Mouse (Mus musculus) olfactory bulb, adult 2 months (tissue): ENCODE data around the gene Chtop. TPM values are rescaled to one million over a fixed set of nuclear protein-coding genes. Genes with fewer than 3 reads are reported as not detected.

Experiments used
- H3K27ac ChIP-seq: fragments of 200-500 bp; 2 replicates; pipeline ENCODE4 v1.5.1; 2012; ENCODE audit warnings: low read depth, low read length; ENCODE audit not compliant: insufficient read depth
- H3K4me1 ChIP-seq: fragments of 200-500 bp; 2 replicates; pipeline ENCODE4 v1.6.1; 2012; ENCODE audit warnings: low read length; ENCODE audit not compliant: control insufficient read depth, insufficient read depth
- H3K4me3 ChIP-seq: fragments of 200-500 bp; 2 replicates; pipeline ENCODE4 v1.5.1; 2012; ENCODE audit warnings: mild to moderate bottlenecking, low read depth, low read length, moderate library complexity; ENCODE audit not compliant: insufficient read depth
- CTCF ChIP-seq: fragments of 200-500 bp; IDR thresholded peaks from 2 replicates; pipeline ENCODE4 v1.5.1; 2012; ENCODE audit warnings: low read depth, mild to moderate bottlenecking, low read length, moderate library complexity; ENCODE audit not compliant: insufficient read depth
- POLR2A ChIP-seq: fragments of 200-500 bp; IDR thresholded peaks from 2 replicates; pipeline ENCODE4 v1.6.1; 2012; ENCODE audit warnings: mild to moderate bottlenecking, low read depth, low read length, moderate library complexity; ENCODE audit not compliant: insufficient read depth
- WGBS: fragments of 180-500 bp; shearing (Covaris S2); methylation state at CpG from one replicate; pipeline ENCODE4 v1.1.7; 2018; 5-methylcytosine and 5-hydroxymethylcytosine counted together
- polyA plus RNA-seq: library from polyadenylated mRNA; stranded (reverse); fragments of >200 nt; gene quantifications from 2 replicates; pipeline ENCODE4 v1.2.4, GENCODE M21; 2012; ENCODE audit warnings: low replicate concordance; ENCODE audit not compliant: missing spikeins, insufficient read depth, insufficient read length

Gene Chtop
- polyA plus RNA-seq = 401 TPM in 1 of 2 replicates, not detected in the other

DNA sequence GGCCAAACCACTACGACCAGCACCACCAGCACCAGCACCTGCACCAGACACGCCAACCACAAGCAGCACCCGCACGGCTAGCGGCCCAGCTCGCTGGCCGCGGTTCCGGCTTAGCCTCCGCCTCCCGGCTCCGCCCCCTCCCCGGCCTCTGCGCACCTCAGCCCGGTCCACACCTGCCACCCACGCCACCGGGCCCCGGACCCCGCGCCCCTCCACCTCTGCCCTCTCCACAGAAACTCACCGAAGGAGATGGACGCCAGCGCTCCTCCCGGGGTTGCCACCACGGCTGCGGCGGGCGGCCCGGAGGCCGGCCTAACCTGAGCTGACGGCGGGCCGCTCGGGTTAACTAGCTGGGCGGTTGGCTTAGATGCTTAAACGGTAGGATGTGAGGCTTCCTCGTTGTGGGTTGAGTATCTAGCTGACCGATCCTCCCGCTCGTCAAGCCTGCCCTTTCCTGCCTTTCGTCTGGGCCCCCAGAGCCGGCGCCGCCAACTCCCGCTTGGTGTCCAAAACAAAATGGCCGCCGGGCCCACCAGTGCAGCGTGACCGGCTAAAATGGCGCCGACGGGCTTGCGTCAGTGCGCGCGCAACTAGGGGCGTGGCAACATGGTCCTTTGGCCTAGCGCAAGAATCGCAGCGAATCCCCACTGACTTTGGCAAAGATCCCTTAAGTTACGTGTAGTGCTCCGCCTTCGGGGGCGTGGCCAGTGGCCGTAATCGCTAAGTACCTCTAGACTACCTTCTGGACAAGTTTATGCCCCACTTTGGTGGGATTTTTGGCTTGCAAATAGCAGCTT lies at the start of gene Chtop:
Gene Chtop, minus strand, starts transcription at position 549 of the 797 bp plus-strand sequence.
- H3K4me3 ChIP-seq = peak within 1 kb of the TSS; percentile 99
- peaks cover 9% of the 10 kb centered on the region for H3K4me1 ChIP-seq
- TF ChIP-seq CTCF (no peak), POLR2A (no peak)
- under 1% methylated on average over 66 of the region's 66 CpGs for WGBS
- peak within 1 kb of the TSS; percentile 88 for H3K27ac ChIP-seq

DNA sequence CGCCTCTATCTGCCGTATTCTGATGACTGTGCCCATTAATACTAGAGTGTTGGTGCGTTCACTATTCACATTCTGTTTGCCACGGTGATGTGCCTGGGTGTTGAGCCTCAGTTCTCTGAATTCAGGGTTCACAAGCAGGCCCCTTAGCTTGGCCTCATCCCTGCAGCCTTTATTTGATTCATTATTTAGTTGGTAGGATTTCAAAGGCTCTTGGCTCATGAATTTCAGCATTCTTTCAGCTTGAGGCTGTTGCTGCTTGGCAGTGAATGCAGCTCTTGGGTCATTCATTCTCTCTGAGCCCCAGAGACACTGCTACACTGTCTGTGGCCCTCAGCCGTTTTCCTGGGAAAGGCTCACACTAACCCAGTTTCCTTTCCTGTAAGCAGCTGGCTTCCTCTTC lies 46.7 kb upstream of the Chtop start:
- Histone ChIP-seq H3K4me3 (no peak overlapping the region), H3K27ac (no peak overlapping the region), H3K4me1 (no peaks in the 10 kb centered on the region)
- TF ChIP-seq CTCF = no peak
- WGBS = 41% methylated on average over 5 of the region's 5 CpGs

DNA sequence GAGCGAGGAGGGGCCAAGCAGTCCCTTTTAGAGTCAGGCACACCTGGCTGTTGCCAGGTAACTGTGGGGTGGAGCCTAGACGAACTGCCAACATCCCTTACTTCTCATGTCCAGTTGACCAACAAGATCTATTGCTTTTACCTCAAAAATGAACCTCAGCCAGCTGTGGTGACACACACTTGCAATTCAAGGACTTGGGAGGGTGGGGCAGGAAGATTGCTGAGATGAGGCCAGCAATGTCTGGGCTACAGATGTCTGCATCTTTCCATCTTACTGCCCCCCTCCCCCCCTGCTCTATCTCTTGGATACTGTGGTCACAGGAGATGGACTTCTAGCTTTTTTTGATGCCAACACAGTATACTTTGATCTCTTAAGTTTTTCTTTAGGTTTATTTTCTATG lies 42.9 kb upstream of the Chtop start:
- Histone ChIP-seq H3K4me1 (no peaks in the 10 kb centered on the region), H3K4me3 (no peak overlapping the region), H3K27ac (no peak overlapping the region)
- 93% methylated on average over 2 of the region's 2 CpGs for WGBS
- no peak for TF ChIP-seq CTCF

DNA sequence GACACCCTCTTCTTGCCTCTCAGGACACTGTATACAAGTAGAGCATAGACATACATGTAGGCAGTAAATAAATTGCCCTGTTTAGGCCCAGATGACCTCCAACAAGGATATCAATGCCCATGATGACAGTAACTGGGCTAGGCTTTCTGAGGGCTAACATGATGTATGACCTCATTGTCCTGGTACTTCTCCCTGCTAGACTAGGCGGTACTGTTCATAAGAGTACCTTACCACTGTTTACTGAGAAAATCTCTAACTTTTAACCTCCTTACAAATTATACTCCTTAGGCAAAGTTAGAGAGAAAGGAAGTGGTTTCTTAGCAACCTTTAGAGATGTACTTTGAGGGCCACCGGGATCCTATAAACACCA lies 41.1 kb upstream of the Chtop start:
- 83% methylated on average over 2 of the region's 2 CpGs for WGBS
- H3K27ac ChIP-seq = no peak overlapping the region
- no peak overlapping the region for H3K4me3 ChIP-seq
- TF ChIP-seq CTCF = no peak
- no peak for TF ChIP-seq POLR2A
- H3K4me1 ChIP-seq = no peaks in the 10 kb centered on the region

DNA sequence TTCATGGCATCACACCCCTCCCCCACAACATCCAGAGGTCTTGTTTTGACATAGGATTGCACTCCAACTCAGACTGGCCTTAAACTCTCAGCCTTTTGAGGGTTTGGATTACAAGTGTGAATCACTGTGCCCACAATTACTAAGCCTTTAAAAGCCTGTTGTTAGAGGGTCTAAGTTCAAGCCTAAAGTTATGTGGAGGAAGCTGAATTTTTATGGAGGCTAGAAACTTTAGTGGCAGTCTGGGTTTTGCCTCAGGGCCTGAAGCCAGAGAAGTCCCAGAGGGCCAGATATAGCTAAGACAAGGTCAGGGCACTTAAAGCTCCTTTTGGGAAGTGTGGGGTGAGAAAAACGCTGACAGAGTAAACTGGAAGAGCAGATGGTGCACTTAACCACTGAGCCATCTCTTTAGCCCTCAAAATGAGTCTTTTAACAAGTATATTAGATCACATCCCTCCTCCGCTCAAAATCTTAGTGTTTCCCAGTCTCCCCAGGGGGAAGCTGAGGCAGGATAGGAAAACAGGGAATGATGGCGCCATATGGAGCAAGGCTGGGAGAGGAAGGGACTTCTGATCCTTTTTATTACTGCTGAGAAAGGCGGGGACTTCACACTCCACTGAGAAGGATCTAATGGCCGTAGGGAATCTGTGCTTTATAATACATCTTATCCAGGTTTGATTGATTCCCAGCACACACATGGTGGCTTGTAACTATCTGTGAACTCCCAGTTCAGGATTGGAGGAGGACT lies 40.5 kb upstream of the Chtop start:
- Histone ChIP-seq H3K4me3 (no peak overlapping the region), H3K27ac (no peak overlapping the region), H3K4me1 (no peaks in the 10 kb centered on the region)
- 84% methylated on average over 5 of the region's 5 CpGs for WGBS
- no peak for TF ChIP-seq POLR2A
- TF ChIP-seq CTCF = no peak

DNA sequence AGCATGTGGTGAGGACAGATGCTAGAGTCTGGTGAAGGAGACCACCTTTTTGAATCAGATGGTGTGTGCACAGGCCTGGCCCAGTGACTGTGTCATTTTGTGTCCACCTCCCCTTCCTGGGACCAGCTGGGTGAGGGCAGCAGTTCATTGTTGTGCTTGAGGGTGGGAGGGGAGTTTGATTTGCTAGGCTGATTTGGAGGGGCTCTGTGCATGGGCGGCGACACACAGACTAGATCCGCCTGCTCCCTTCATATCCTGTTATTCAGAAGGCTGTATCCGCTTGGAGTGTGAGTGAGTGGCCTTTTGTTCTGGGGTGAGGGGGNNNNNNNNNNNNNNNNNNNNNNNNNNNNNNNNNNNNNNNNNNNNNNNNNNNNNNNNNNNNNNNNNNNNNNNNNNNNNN lies 31.6 kb upstream of the Chtop start:
- 54% methylated on average over 4 of the region's 4 CpGs for WGBS
- peaks cover 13% of the 10 kb centered on the region; the same call in 1 of the 2 replicates for H3K4me1 ChIP-seq
- no peak for TF ChIP-seq POLR2A
- no peak for TF ChIP-seq CTCF
- H3K27ac ChIP-seq = peak overlapping the region; percentile 53
- H3K4me3 ChIP-seq = peak overlapping the region; percentile 4; the same call in 1 of the 2 replicates

DNA sequence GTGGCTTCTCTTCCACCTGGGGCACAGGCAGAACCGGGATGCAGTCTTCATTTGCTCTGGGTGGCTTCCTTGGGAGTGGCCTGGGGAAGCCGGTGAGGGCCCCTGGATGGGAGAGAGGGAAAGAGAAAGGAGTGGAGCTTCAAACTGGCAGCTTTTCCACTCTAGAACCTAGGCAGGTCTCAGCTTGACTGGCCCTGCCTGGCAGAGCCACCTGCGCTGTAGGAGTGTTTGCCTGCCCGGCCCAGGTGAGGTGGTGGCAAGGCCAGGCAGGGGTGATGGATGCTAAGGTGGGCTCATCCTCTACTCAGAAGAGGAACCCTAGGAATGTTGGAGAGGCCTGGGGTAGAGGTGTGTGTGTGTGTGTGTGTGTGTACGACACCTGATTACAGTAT lies 28.6 kb upstream of the Chtop start:
- H3K27ac ChIP-seq = no peak overlapping the region
- WGBS = 82% methylated on average over 5 of the region's 5 CpGs
- TF ChIP-seq CTCF (no peak), POLR2A (no peak)
- peaks cover 13% of the 10 kb centered on the region; the same call in 1 of the 2 replicates for H3K4me1 ChIP-seq
- H3K4me3 ChIP-seq = peak overlapping the region; percentile 41

DNA sequence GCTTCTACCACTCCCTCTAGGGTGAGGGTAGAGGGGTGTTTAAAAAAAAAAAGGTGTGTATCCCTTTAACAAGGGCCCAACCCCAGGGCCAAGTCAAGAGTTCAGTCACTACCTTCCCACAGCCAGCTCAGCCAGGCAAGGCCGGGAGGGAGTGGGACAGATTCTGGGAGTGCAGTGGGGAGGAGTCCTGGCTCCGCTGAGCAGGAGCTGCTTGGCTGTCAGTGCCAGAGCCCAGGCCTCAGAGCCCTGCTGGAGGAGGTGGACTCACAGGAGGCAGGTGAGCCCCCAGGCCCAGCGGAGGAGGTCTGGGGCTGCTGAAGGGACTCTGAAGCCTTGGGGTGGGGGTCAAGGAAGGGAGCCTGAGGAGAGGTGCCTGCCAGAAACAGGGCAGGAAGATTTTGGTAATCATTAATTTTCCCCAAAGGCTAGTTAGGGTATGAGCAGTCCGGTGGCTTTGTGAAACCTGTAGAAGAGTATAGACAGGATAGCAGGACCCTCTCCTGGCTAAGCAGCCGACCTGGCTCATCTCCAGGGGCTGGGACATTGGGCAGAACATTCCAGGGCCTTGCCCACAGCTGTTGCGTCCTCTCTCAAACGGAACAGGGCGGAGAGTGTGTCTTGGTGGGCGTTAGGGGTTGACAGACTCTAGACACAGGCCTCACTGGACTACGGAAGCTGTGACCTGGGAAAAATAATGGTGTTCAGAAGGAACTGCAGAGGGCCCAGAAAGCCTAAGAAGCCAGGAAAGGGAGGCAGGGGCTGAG lies 28.0 kb upstream of the Chtop start, which contains the start of gene S100a16:
Gene S100a16, plus strand, starts transcription at position 114 of the 764 bp plus-strand sequence.
- 63% methylated on average over 10 of the region's 10 CpGs for WGBS
- Histone ChIP-seq H3K27ac (peak within 1 kb of the TSS; percentile 64; the same call in 1 of the 2 replicates), H3K4me3 (peak within 1 kb of the TSS; percentile 41), H3K4me1 (peaks cover 13% of the 10 kb centered on the region; the same call in 1 of the 2 replicates)
- no peak for TF ChIP-seq POLR2A
- no peak for TF ChIP-seq CTCF
